Mouse (Mus musculus) cerebellum, adult 8-10 months (tissue): ENCODE measurements around the gene Coq8b.

Source experiments
- DNase-seq: peaks from one replicate; pipeline ENCODE4 v3.0.0; 2022

Coq8b gene

DNA sequence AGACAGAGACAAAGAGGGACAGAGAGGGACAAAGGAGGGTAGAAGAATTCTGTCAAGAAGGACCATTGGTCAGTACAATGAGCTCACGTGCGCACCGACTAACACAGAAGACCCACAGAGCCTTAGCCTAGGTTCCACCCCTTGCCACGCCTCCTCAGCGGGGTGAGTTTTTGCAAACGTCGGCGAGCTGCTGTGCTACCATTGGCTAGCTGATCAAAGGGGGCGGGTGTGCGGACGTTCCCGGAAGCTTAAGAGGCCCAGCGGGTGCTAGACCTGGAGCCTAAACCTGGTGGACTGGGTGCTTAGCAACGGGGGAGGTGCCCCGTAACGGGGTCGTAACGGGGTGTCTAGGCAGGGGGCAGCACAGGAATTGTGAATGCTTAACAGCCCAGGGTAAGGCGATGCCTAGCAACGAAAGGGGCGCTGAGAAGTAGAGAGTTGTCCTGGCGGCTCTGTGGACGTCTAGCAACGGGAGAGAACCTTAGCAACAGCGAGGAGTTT lies at the start of gene Coq8b:
Coq8b (plus strand) TSS at position 243 of the 501 bp plus-strand sequence.
- peak; percentile 88 for DNase-seq

DNA sequence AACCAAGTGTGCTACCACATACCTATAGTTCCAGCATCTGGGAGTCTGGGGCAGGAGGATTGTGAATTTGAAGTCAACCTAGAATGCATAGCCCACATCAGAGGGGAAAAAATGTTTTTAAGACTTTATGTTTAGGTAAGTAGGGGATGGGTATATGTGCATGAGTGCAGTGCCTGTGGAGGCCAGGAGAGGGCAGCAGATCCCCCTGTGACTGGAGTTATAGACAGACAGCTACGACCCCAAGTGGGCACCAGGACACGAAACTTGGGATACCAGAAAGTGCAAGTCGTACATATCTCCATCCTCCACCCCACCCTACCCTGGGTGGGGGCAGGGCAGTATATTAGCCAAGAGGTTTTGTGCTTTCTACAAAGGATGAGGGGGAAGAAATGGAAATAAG lies 47.9 kb upstream of the Coq8b start:
- DNase-seq, result no peak

DNA sequence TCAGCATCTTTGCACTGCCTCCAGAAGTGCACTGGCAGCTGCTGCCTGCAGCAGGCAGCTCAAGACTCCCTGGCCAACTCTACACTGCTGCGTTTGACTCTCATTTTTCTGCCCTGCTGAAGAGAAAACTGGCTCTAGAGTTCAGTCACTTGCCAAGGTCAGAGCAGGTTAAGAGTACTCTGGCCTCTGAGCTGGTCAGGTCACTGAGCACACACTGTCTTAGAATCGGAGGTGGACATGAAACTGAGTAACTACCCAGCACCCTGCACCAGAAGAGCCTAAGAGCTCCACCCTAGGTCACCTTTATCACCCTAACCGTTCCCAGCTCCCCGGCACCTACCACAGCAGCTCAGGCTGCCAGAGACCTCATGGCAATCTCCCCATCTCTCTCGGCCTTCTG lies 46.8 kb upstream of the Coq8b start:
- DNase-seq, result no peak

DNA sequence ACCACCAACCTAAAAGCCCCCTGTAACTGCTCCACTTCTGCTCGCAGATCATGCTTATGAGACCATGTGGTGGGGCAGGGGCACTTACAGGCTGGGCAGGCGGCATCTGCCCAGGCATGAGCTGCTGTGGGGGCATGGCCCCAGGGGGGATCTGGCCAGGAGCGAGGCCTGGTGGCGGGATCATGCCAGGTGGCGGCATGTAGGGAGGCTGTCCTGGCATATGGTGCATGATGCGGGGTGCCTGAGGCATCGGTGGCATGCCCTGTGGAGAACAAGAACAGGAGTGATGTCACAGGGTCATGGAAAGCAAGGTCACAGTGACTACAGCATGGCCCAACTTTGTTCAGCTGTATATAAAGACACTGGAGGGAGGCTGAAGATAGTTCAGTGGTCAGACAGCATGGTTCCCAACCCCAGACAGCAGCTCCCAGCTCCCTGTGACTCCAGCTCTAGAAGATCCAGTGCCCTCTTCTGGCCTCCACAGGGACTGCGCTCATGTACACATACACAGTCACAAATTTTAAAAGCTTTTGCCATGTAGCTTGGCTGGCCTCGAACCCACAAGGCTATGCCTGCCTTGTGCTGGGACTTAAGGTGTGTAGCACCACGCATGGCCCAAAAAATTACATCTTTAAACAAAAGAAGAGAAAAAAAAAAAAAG lies 43.4 kb upstream of the Coq8b start:
- no peak for DNase-seq

DNA sequence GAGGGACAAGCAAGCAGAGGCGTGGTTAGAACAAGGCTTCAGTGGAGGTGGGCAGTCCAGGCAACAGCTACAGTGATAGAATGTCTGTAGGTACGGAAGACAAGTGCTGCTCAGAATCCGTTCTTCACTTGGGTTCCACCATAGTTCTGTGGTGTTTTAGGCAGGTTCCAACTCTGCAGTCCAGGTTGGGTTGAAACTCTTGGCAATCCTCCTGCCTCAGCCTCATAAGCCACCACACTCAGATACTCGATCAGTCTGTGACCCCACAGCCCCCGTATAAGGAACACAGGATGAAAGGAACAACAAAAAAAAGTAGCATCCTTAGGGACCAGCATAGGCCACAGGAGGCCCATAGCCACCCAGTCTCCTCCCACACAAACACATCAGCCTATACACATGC lies 40.4 kb upstream of the Coq8b start:
- DNase-seq, result no peak

DNA sequence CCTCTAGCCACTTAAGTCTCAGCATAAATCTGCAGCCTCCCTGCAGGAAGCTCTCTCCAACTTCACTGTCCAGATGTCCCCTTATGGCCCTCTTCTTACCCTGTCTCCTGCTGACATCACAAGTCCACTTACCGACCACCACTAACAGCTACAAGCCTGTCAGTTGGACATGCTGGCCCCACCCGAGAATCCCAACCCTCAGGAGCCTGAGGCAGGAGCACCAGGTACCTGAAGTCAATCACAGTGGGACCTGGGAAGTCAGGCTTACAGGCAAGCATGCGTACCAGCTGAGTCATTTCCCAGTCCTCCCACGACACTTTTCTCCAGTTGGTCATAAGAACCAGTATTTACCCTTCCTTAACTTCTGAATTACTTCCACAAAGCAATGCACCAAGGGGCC lies 39.1 kb upstream of the Coq8b start:
- DNase-seq, result no peak

DNA sequence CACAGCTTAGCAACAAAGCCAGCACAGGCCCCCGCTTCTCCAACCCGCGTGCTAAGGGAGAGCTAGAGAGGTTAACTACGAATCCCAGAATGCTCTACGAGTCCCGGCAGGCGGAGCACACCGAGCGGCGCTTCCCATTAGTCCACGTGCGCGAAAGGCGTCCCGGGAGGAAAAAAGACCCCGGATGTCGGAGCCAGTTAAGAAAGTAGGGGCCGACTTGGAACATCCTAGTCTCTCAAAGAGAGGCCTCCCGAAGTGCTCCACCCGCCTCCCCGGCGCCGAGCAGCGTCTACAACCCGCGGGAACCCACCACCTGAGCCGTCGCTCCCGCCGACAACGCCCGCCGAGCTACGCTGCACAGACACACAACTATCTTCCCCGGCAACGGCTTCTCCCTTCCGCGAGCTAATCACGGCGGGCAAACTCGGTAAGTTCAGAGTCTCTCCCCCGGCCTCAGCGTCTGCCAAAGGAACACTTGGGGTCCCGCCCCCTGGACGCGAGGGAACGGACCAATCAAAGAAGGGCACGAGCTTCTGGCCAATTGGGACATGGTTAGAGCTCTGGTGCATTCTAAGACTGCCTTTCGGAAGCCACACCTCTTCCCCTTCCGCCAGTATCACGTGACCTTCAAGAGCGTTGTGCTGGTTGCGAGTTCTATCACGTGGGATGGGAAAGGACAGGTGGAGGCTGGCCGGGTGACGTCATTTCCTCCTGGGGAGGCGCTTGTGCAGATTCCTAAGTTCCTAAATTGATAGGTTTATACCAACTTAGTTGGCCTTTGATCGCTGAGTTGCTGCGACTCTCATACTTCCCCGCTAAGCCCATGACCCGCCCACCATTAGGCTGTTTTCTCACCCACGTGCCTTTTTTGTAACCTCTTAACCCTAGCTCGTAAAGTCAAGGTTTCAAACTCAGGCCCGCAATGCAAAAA lies 36.9 kb upstream of the Coq8b start, which contains the start of the genes BC024978 and Snrpa:
BC024978 (plus strand) TSS at position 101 of the 931 bp plus-strand sequence.
Snrpa (minus strand) TSS at position 591 of the 931 bp plus-strand sequence.
- peak; percentile 91 for DNase-seq

DNA sequence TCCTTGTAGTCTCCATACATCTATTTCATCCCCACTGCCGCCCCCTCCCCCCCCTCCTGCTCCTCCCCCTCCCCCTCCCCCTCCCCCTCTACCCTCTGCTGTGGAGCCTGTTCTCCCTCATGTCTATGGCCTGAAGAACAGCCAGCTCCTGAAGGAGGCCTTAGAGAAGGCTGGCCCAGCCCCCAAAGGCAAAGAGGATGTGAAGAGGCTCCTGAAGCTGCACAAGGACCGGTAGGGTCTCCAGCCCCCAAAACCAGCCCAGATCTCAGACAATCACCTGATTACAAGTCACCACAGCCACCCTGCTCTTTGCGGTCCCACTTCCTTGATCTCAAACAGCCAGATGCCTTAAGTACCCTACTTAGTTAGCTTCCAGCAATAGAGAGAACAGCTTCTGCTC lies 35.7 kb upstream of the Coq8b start:
- no peak for DNase-seq

DNA sequence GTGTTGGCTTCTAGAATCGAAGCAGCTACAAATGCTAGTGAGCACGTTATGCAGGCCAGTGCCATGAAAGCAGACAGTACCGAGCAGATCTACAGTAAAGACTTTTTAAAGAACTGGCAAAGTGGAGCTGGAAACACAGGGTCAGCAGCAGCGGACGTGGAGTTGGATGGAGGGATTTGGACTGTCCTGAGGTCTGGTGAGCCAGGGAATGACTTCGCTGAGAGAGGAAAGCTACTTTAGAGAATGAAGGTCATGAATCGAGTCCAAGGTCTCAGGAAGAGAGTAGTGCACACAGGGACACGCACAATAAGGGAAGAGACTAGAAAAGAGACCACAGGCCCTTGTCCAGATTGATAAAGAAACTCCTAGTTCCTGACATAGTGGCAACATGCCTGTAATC lies 35.2 kb upstream of the Coq8b start:
- no peak for DNase-seq

DNA sequence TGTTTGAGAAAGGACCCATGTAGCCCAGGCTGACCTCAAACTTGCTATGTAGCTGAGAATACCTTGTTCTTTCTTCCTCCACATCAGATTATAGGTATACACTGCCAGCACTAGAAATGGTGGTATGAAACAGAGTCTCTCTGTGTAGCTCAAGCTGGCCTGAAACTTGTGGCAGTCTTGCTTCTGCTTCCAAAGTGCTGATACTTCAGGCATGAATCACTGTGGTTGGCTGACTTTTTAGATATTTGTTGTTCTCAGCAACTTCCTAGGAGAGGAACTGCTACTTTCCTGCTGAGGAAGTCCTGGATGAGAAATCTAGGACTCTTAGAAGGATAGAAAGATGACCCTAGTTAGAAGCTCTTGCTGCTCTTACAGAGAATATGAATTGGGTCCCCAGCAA lies 34.5 kb upstream of the Coq8b start:
- DNase-seq, result no peak

DNA sequence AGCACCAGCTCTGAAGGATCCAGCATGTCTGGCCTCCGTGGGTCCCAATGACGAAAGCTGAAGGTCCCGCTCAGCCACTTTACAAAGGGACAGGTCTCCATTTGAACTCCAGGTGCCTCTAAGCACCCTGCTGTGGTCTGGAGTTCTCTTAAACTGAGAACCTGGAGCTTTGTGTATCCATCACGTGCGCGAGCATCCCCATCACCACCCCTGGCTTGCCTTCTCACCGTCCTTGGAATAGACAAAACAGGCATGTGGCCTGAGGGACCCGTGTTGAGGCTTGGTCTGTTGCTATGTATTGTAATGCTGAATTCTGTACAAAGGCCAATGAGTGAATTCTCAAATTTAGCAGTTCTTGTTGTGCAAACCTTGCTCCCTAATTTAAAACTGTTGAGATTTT lies 34.0 kb upstream of the Coq8b start:
- no peak for DNase-seq

DNA sequence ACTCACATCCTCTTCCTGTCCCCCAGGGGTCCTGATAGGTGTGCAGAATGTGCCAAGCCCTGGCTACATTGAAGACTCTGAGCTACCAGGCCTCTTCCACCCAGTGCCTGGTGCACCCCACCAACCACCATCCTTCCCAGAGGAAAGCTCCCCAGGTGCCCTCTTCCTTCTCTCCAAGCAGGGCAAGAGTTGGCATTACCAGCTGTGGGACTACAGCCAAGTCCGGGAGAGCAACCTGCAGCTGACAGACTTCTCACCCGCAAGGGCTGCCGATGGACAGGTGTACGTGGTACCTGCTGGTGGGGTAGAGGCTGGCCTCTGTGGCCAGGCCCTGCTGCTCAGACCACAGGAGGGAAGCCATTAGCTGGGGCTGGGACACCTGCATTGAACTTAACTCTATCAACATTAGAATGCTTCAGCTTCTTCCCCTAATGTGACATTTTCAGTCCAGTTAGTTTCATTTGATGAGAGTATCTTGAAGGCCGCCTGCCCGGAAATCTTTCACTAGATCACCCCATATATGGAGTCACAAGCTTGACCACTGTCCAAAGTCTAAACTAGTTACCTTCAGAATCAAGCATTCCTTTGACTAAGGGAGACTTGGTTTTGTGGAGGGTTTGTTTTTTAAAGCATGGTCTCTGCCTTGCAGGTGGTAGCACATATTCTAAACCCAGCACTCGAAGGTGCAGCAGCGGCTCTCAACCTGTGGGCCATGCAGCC lies 28.9 kb upstream of the Coq8b start:
- no peak for DNase-seq

DNA sequence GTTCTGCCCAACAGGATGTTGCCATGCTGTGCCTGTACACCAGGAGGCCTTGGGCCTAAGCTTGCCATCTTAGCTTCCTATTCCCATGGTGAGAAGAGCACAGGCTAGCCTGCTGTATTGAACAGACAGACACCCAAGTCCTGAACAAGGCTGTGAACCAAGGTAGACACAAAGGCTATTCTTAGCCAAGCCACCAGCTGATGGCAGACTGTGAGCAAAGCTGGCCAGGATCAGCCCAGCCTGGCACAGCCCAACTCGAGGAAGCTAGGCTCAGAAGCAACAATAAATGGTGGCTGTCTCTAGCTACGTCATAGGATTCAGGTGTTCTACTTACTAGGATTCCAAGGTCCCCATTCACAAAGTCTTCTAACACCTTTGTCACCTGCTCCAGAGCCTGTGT lies 20.2 kb upstream of the Coq8b start:
- no peak for DNase-seq

DNA sequence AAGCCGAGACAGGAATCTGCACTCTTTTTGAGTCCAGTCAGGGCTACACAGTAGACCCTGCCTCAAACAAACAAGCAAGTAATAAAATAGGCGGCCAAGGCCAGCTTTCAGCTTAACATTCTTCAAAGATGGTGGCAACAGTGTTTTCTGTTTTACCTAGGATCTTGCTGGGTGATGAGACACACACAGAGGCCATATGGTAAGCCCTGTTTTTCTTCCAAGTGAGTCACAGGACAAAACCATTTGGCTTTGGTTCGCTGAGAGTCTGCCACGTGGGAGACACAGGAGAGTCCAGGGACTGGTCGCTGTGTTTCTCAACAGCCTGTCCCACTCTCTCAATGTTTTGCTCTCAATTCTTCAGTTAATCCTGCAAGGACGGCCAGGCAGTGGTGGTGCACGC lies 14.2 kb upstream of the Coq8b start:
- peak; percentile 56 for DNase-seq

DNA sequence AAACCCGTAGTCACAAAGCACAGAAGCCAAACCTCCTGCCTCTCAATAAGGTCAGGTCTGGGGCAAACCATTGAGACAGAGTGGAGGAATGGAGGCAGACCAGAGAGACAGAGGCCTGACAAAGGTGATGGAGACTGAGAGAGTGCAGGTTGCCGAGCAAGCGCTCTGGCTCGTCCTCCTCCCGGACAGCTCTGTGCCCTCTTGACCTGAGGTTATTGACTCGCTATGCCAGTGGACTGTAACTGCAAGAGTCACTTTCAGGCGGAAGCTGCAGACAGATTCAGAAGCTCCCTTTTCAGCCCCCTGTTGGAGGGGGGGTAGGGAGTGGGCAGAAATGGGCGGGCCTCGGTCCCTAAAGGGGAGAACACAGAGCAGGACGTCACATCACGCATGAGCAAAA lies 12.9 kb upstream of the Coq8b start:
- DNase-seq, result no peak

DNA sequence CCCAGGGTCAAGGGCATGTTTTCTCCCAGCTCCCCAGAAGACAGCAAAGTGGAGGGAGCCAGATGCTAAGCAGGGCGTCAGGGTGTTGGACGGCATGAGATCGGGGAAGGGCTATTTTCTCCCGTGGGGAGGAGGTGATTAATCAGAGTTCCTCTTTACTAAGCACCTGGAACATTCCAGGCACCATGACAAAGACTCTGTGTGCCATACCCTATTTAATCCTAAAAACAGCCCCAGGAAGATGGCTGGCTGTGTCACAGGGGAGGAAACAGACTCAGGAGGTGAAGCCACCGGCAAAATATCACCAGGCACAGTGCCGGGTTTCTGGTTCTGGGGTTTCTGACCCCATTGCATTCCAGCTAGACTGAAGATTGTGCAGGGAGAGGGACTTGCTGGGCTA lies 10.9 kb upstream of the Coq8b start:
- no peak for DNase-seq

DNA sequence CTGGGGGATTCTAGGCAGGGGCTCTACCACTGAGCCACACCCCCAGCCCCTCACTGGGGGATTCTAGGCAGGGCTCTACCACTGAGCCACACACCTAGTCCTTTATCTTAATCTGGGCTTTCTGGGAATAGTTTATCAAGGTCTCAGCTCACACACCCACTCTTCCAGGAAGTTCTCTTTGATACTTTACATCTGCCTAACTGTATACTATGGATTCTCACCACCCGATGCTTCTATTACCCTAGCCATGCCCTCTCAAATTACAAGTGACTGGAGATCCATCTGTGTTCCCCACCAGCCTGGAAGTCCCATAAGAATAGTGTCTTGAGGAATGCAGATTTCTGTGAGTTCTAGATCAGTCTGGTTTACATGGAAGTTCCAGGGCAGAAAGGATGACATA lies 10.3 kb upstream of the Coq8b start:
- DNase-seq, result no peak

DNA sequence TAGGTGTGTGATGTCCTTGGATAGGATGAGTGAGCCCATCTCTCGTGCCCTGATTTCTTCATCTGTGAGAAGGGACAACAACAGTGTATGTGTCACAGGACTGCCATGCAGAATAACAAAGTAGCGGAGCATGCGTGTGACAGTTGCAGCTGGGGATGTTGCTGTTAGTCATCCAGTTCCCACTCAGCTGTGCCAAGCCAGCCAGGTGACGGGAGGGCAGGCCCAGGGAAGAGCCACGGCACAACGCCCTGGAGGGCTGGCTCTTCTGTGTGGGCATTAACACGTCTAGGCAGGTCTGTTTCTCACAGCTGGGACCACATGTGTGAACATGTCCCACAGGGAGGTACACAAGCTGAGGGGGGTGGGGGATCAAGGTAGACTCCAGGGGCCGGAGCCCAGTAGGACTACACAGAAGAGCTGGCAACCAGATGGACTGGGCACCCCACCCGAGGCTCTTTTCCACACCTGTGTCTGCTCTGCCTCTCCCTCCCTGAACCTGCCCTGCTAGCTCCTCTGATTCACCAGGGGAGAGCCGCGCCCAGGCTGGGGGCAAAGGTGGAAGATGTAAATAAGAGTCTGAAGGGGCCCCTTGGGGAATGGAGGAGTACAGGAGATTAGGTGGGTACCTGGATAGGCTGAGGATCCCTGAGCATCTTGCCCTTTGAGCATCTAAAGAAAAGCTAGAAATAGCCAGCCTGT lies 7.8 kb upstream of the Coq8b start:
- no peak for DNase-seq

DNA sequence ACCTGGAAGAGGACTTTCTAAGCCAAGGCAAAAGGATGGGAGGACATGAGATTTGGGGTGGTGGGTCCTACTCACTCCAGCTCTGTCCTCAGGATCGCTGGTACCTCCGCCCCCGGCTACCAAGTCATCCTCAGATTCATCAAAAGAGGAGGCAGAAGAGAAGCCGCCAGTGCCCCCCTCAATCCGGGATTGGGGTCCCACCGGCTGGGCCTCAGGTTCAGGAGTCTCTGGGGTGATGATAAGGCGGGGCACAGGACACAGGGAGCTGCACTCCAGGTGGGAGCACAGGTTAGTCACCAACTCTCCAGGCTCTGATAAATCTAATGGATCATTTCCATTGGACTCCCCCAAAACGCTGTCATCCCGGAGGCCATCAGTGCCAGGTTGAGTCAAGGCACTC lies 5.5 kb upstream of the Coq8b start:
- DNase-seq, result peak; percentile 44

DNA sequence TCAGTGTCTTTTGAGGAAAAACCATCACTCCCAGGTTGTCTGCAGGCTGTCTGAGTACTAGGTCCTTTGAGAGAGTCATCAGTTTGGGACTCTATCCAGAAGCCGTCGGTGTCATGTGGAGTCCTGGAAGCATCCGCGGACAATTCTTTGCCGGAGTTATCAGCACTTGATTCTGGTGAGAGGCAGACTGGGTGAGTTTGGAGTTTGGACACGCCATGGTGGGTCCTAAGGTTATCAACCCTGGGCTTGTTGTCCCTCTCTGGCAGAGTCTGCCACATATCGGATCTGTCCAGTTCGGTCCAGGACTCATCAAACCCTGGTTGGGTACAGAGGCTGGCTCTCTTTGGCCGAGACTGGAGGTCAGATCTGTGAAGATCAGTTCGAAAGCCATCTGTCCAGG lies 5.1 kb upstream of the Coq8b start:
- DNase-seq, result no peak

DNA sequence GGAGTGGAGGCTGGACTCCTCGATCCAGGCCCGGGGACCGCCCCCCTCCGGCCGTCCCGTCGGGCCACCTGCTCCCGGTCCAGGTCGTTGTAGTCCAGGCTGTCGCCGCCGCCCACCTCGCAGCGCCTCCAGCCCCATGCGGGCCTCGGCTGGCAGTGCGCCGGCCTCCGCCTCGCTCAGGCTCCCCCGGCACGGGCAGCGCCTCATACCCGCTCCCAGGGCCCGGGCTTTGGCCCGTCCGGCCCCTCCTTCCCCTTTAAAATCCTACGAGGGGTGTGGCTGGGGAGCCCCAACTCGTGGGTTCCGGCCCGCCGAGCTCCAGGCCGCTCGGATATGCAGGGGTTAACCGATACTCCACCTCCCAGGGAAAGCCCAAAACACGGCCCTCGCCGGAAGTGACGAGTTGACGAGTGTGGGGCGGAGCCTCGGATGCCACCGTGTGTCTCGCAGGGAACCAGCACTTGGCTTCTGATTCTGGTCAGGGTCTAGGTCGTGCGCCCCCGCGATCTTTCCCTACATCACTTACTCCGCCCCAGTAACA lies 4.5 kb upstream of the Coq8b start, which contains the start of gene Itpkc:
Itpkc (minus strand) TSS at position 381 of the 541 bp plus-strand sequence.
- DNase-seq, result peak; percentile 84

DNA sequence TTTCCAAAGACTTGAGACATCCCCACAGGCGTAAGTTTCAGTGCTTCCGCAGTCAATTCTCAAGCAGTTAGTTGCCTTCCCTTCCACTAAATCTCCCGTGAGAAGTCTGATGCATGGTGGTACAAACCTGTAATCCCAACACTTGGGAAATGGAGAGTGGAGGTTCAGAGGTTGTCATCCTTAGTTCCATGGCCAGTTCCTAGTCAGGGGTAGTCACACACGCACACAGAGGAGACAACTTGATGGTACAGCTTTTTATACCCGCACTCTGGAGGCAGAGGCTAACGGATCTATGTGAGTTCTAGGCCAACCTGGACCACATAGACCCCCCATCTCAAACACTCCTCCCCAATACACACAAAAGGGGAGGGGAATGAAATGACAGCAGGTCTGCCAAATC lies 4.0 kb upstream of the Coq8b start:
- DNase-seq, result no peak
